Mouse (Mus musculus) liver, embryonic 14.5 days (tissue): ENCODE results near the gene Col26a1.

Experiments used
- CTCF ChIP-seq: IDR thresholded peaks from 2 replicates; pipeline ENCODE4 v1.5.1; 2016; ENCODE audit warnings: antibody characterized with exemption, low read depth, control low read depth
- EP300 ChIP-seq: IDR thresholded peaks from 2 replicates; pipeline ENCODE4 v1.6.1; 2016; ENCODE audit warnings: antibody characterized with exemption, low read depth

DNA sequence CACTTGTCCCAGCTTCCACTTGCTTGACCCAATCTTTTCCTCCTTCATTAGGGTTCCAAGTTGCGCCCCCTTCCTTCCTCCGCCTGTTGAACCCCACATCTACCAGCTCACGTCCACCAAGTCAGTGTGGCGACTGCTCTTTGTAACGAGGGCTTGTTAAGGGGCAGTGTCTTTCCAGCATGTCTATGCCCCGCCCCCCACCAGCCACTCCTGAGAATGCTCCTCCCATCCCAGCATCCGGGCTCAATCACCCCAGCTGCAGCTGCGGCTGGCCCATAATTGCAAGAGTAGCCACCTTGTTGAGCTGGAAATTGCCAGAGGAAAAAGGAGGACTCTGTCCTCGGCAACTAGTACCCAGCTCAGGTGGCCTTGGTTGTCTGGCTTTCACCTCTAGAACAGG, 136.4 kb downstream of the Col26a1 start:
- TF ChIP-seq CTCF (no peak), EP300 (no peak)
